Mouse (Mus musculus): ENCODE results near the gene Cdk5rap3.

The Cdk5rap3 gene

DNA sequence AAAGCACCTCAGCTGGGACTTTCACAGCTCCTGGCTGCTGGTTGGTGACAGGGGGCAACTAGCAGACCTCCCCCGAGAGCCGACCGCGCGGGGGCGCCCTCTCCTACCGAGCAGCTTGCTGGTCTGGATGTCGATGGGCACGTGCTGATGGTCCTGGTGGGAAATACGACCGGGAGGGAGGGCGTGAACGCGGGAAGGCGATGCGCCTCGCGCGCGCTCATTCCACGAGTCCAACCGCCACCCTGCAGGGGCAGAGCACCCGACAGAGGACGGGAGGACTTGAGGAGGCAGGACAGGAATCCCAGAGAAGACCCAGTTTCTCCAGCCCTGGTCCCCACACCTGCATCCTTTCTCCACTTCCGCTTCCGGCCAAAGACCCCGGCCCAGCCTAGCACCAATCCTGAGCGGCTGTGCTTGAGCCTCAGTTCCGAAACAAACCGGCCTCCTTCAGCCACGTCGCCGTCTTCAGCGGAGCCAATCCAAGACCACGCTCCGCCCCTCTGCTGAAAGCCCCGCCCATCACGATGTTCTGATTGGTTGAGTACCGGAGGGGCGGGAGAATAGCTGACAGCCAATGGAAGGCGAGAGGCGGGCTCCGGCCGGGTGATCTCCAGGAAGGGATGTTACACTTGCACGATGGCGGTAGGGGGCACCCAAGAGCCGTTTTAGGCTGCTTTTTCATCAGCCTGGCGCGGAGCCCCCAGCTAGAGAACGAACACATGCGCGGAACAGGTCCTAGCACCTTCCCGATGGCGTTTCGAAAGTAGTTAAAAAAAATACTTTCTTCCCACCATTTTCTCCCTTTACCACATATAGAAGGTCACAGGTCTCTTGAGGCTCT, at the start of gene Cdk5rap3:
Gene Cdk5rap3 (minus strand): TSS at position 453 of the 841 bp plus-strand sequence.
- peak; percentile 99 for DNase-seq

DNA sequence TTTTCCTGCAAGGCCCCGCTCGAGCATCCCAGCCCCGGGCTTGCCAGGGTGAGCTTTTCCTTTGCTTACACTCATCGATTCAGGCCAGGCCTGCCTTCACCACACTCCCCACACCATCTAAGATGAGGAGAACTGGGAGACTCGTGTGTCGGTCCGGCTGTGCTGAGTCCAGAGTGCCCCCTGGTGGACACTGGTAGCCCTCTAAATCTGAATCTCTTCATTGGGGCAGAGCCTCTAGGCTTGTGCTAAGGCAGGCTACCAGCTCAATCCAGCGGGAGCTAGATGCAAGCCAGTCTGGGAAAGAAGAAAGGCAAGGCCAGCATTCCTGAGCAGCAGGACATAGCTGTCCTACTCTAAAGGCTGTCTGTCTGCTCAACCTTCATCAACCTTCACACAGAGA, 47.3 kb upstream of the Cdk5rap3 start:
- peak; percentile 95 for DNase-seq

- DNase-seq, result no peak
These were observed 40.9 kb upstream of the Cdk5rap3 start for GRCm38 (mm10) chr11:96957061-96957805.

DNA sequence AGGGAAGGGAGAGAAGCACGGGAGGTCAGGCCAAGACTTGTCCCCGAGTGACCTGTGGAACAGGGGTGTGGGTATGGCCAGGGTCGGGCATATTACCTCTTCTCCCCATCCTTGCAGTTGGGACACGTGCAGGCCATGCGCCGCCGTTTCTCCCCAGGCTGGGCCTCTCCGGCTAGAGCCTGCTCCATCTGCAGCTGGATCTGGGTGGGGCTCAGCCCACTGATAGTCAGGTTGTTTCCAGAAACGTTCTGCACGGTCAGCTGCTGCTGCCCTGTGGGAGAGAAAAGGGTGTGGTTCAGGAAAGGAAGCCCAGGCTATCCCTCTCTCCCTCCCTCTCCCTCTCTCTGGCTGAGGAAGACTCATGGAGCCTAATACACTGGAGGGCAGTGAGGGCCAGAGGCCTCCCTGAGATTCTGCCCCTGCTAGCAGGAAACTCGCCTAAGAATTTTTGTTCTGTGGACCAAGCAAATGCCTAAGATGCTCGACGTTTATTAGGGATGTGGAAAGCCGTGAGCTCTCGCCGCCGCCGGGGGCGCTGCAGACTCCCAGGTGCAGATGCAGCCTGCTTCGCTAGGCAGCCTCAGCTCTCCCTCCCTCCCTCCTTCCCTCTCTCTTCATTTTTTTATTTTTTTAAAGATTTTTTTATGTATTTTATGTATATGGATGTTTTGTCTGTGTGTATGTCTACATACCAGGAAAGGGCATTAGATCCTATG, 39.9 kb upstream of the Cdk5rap3 start:
- no peak for DNase-seq

DNA sequence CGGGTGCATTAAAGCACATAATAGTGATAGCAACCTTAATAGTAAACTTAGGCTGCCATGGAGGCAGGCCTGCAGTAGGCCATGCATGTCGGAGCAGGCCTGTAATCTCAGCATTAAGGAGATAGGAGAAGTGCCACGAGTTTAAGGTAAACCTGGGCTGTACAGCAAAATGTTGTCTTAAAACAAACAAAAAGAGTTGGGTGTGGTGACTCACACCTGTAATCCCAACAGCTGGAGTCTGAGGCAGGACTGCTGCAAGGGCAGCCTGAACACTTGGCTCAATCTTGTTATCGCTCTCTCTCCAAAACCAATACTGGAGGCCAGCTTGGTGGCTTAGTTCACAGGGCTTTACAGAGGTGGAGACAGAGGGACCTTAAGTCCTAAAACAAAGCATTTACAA, 38.8 kb upstream of the Cdk5rap3 start:
- DNase-seq, result no peak

- DNase-seq, result no peak
These were observed 36.6 kb upstream of the Cdk5rap3 start for GRCm38 (mm10) chr11:96952896-96953295.

DNA sequence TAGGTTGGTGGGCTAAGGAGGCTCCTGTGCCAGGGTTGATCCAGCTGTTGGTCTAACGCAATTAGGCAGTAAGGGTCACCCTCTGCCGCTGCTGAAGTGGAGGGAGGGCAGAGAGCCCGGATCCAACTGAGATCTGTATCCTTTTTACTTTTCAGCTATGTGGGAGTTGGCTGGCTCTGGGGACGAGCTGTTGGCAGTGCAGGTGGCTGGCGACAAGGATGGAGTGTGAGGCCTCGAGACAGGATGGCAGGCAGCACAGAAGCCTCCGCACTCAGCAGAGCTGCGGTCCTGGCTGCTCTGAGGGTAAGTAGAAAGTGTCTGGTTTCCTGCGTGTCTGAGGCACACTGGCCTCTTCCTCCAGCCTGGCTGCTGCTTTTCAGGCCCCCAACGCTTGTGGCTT, 36.1 kb upstream of the Cdk5rap3 start:
- no peak for DNase-seq

GRCm38 (mm10) chr11:96950767-96951166, 34.5 kb upstream of the Cdk5rap3 start:
- no peak for DNase-seq

- no peak for DNase-seq
These were observed 31.6 kb upstream of the Cdk5rap3 start for GRCm38 (mm10) chr11:96947849-96948248.

- DNase-seq, result no peak
These were observed 30.2 kb upstream of the Cdk5rap3 start for GRCm38 (mm10) chr11:96946498-96946897.

DNA sequence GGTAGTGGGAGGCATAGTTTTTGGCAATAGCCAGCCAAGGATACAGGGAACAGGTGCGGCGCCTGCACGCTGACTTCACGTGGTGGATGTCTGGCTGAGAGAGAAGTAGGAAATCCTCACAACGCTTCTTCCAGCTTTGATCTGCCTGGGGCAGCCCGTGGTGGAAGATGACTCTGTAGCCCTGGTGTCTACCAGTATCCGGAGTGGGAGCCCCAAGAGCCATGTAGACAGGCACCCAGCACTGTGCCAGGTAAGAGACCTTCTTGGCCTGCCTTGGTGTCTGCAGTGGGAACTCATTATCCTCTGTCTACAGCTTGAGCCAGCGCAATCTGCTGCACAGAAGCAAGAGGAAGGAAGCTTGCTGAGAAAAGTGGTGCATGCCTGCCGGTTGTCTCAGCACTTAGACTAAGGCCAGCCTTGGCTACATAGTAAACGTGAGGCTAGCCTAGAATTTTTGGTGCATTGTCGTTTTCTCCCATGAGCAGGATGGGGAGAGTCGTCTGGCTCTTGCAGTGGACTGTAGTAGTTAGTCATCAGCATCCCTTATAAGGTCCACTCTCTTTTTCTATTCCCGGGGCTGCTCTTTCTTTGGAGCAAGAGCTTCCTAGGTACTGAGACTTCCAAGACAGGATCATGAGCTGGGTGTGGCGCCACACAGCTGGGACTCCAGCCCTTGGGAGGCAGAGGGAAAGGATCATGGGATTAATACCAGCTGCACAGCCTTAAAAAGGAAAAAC, 28.7 kb upstream of the Cdk5rap3 start:
- no peak for DNase-seq

DNA sequence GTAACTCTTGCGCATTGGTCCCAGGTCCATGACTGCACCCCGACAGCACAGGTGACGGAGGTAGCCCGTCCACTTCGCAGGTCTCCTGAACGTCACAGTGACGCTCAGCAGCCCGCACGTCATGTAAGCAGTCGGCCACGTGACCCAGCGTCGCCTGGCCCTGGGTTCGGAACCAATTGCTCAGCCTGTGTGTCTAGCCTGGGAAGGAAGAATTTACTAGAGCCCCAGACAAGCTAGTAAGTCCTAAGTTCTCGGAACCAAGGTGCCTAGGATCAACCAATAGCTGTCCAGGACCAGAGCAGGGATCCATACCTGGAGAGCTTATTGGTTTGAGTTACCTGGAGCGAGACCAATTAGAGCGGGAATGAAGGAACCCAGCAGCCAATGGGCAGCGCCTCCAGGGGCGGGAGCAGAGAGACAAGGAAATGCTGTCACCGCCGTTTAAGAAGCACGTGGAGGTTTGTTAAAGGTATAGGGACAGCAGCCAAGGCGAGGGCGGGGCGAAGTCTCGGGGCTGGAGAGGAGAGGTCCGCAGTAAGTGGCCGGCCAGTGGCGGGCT, 27.5 kb upstream of the Cdk5rap3 start, which contains the start of gene Pnpo:
Gene Pnpo (minus strand): TSS at position 241 of the 559 bp plus-strand sequence.
- peak; percentile 89 for DNase-seq

GRCm38 (mm10) chr11:96941989-96942590, 25.8 kb upstream of the Cdk5rap3 start:
- no peak for DNase-seq

DNA sequence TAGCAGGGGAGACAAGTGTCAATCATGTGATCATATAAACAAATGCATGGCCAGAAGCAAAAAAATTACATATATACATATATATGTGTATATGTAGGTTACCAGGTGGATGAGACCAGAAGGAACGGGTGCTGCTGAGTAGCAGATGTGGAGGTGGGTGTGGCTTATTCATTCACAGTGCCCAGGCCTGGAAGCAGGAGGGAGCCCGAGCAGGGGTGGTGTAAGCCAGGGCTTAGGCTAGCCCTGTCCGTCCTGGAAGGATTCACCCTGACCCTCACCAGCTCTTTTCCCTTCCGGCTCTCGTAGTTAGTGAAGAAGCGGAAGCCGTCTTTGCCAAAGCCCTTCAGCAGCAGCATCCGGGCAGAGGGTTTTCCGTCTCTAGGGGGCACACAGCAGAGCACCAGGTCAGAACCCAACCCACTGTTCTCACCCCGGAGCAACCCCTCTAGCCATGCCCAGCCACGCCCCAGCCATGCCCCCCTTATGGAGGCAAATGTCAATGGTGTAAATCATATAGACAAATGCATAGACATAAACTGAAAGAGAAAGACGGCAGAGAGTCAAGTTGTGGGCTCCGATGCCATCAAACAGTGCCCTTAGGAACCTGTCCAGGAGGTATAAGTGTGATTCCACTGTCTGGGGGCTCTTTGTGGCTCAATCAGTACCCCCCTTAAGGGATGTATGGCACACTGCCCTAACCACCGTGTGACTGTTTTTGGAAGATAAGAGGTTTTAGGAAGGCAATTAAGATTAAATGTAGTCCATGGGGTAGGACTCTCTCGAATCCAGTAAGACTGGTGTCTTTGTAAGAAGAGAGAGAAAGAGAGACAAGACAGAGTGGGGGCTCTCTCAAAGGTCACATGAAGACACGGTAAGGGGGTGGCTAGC, 24.5 kb upstream of the Cdk5rap3 start:
- no peak for DNase-seq

- no peak for DNase-seq
These were observed 22.1 kb upstream of the Cdk5rap3 start for GRCm38 (mm10) chr11:96938426-96938800.

DNA sequence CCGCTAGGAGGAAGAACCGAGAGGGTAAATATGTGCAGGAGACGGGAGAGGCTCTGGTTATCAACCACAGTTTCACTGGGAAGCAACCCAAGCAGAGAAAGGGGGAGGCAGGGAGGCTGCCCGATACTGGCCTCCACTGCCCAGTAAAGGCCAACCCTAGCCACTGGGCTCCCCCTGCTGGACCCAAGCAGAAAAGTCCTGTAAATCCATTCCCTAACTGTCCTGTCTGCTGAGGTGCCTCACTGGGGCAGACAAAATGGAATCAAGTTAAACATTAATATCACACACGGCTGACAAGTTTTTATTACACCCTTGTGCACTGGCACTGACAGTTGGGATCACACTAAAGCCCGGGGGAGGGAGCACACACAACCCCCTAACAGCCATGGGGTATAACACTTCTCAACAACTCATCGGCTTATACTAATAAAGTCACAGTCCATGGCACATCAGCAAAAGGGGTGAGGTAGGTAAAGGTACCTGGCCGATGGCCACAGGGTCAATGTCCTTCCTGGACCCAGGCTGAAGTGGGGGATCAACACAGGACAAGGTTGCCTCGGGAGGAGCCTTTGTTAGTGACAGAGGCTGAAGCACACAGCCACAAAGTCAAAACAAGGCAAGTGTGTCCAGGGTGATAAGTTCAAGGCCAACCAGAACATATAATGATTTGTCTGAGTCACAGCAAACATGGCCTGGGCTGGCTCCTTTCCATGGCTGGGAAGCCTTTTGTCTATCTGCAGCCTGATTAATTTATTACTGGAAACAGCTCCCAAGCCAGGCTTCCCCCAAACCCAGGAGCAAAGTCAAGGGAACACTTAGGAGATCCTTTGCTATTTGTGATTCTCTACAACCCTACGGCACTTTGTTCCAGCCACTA, 21.5 kb upstream of the Cdk5rap3 start:
- peak; percentile 73 for DNase-seq

GRCm38 (mm10) chr11:96935872-96936650, 19.8 kb upstream of the Cdk5rap3 start:
- no peak for DNase-seq

GRCm38 (mm10) chr11:96934921-96935356, 18.6 kb upstream of the Cdk5rap3 start:
- peak; percentile 79 for DNase-seq

Measured in lung, postnatal 14 days (tissue).